Mouse (Mus musculus): ENCODE measurements around the gene Nol10. TPM values are rescaled to one million over a fixed set of nuclear protein-coding genes. Genes with fewer than 3 reads are reported as not detected.

Nol10 gene
- polyA plus RNA-seq, 1 experiment from 2014 or later = 7.5 TPM

- 66% methylated on average over 2 of the region's 2 CpGs for WGBS (ENCODE audit: insufficient replicate concordance)
- Histone ChIP-seq H3K27me3 (ENCODE audit: control insufficient read depth, insufficient read depth, low read depth, low read length) (no peaks in the 10 kb centered on the region), H3K4me1 (ENCODE audit: control insufficient read depth, low read depth, low read length) (no peaks in the 10 kb centered on the region), H3K4me2 (ENCODE audit: low read depth, low read length) (no peak overlapping the region), H3K9me3 (replicated peaks; ENCODE audit: control insufficient read depth, low read length) (no peaks in the 10 kb centered on the region), H3K4me3 (ENCODE audit: low read depth, low read length) (no peak overlapping the region), H3K9ac (ENCODE audit: low read depth, low read length) (no peak overlapping the region), H3K27ac (ENCODE audit: low read length) (no peak overlapping the region), H3K36me3 (ENCODE audit: control insufficient read depth, insufficient read depth) (no peaks in the 10 kb centered on the region)
- no peak for ATAC-seq (ENCODE audit: low read depth)
Observed at GRCm38 (mm10) chr12:17478856-17479255, 130.6 kb downstream of the Nol10 start.

Small RNA genes lying within 50 kb of the gene (microRNA-seq; reads per million reads assigned to microRNA genes)
- gene Mir3066 = 30.5 reads per million, percentile 42 among the genes with 10 or more reads in this experiment

Other genes with a start within 250 kb of the Nol10 start
- 0.11 and 0.24 TPM in 2 replicates for gene Kcnf1, start 171.6 kb upstream of the Nol10 start, polyA plus RNA-seq (2015; fragmentation: Nextera tagmentation; extraction: Ambion mirVana)
- 234 and 243 TPM in 2 replicates for gene Pdia6, start 81.9 kb upstream of the Nol10 start, polyA plus RNA-seq (2015; fragmentation: Nextera tagmentation; extraction: Ambion mirVana)
- gene Atp6v1c2, start 19.1 kb upstream of the Nol10 start, polyA plus RNA-seq (2015; fragmentation: Nextera tagmentation; extraction: Ambion mirVana) = 0.12 TPM in 1 of 2 replicates, not detected in the other
- 301 and 303 TPM in 2 replicates for gene Odc1, start 196.3 kb downstream of the Nol10 start, polyA plus RNA-seq (2015; fragmentation: Nextera tagmentation; extraction: Ambion mirVana)

All from liver, embryonic 16.5 days (tissue).